Mouse (Mus musculus) small intestine, adult 2 months (tissue): ENCODE results near the gene Cd83. TPM values are rescaled to one million over a fixed set of nuclear protein-coding genes. Genes with fewer than 3 reads are reported as not detected.

Experiments
- H3K27ac ChIP-seq: fragments of 200-500 bp; 2 replicates; pipeline ENCODE4 v1.5.1; 2012; ENCODE audit warnings: low read depth, low read length, control low read depth, inconsistent platforms; ENCODE audit not compliant: insufficient read depth
- H3K27me3 ChIP-seq: fragments of 200-500 bp; 2 replicates; pipeline ENCODE4 v1.6.1; 2012; ENCODE audit warnings: mild to moderate bottlenecking, moderate library complexity, low read length, inconsistent platforms; ENCODE audit not compliant: control insufficient read depth, insufficient read depth
- H3K36me3 ChIP-seq: fragments of 200-500 bp; 2 replicates; pipeline ENCODE4 v1.6.1; 2012; ENCODE audit warnings: mild to moderate bottlenecking, low read length, control low read depth, inconsistent platforms; ENCODE audit not compliant: control insufficient read depth, insufficient read depth
- H3K4me1 ChIP-seq: fragments of 200-500 bp; 2 replicates; pipeline ENCODE4 v1.6.1; 2012; ENCODE audit warnings: low read length, inconsistent platforms, mixed read lengths; ENCODE audit not compliant: control insufficient read depth, insufficient read depth, insufficient read length
- H3K4me3 ChIP-seq: fragments of 200-500 bp; 2 replicates; pipeline ENCODE4 v1.5.1; 2012; ENCODE audit warnings: low read depth, mild to moderate bottlenecking, control low read depth, inconsistent platforms, low read length, moderate library complexity
- CTCF ChIP-seq: fragments of 200-500 bp; IDR thresholded peaks from 2 replicates; pipeline ENCODE4 v1.5.1; 2012; ENCODE audit warnings: low read depth, mild to moderate bottlenecking, control low read depth, inconsistent platforms, low read length, moderate library complexity, mixed read lengths; ENCODE audit not compliant: insufficient replicate concordance, insufficient read length; ENCODE audit errors: extremely low read depth
- POLR2A ChIP-seq: fragments of 200-500 bp; IDR thresholded peaks from 2 replicates; pipeline ENCODE4 v1.6.1; 2012; ENCODE audit warnings: low read depth, mild to moderate bottlenecking, control low read depth, inconsistent platforms, low read length, moderate library complexity
- WGBS: fragments of 180-500 bp; shearing (Covaris S2); methylation state at CpG from one replicate; pipeline ENCODE4 v1.1.7; 2018; 5-methylcytosine and 5-hydroxymethylcytosine counted together
- polyA plus RNA-seq: library from polyadenylated mRNA; depleted of rRNA; stranded (reverse); fragments of >200 nt; gene quantifications from 2 replicates; pipeline ENCODE4 v1.2.3, GENCODE M21; 2012

Cd83 gene
- polyA plus RNA-seq, 1 experiment: 7.1 TPM

GRCm38 (mm10) chr13:43775427-43775733, 9.2 kb upstream of the Cd83 start:
- Histone ChIP-seq H3K4me1 (peaks cover 5% of the 10 kb centered on the region; the same call in 1 of the 2 replicates), H3K27ac (no peak overlapping the region), H3K27me3 (no peaks in the 10 kb centered on the region), H3K36me3 (no peaks in the 10 kb centered on the region), H3K4me3 (no peak overlapping the region)
- TF ChIP-seq CTCF (no peak), POLR2A (no peak)
- WGBS: 45% methylated on average over 2 of the region's 2 CpGs

- TF ChIP-seq CTCF (no peak), POLR2A (no peak)
- H3K36me3 ChIP-seq: no peaks in the 10 kb centered on the region
- no peaks in the 10 kb centered on the region for H3K27me3 ChIP-seq
- no peak overlapping the region for H3K4me3 ChIP-seq
- H3K27ac ChIP-seq: no peak overlapping the region
- peaks cover 5% of the 10 kb centered on the region; the same call in 1 of the 2 replicates for H3K4me1 ChIP-seq
- 87% methylated on average over 9 of the region's 9 CpGs for WGBS
Observed at GRCm38 (mm10) chr13:43777321-43778002, 7.1 kb upstream of the Cd83 start.

GRCm38 (mm10) chr13:43778021-43778649, 6.4 kb upstream of the Cd83 start:
- no peaks in the 10 kb centered on the region for H3K36me3 ChIP-seq
- WGBS: 72% methylated on average over 6 of the region's 6 CpGs
- TF ChIP-seq POLR2A (no peak), CTCF (no peak)
- H3K27me3 ChIP-seq: no peaks in the 10 kb centered on the region
- no peak overlapping the region for H3K27ac ChIP-seq
- peaks cover 5% of the 10 kb centered on the region; the same call in 1 of the 2 replicates for H3K4me1 ChIP-seq
- H3K4me3 ChIP-seq: no peak overlapping the region

- H3K27me3 ChIP-seq: no peaks in the 10 kb centered on the region
- 76% methylated on average over 4 of the region's 4 CpGs for WGBS
- TF ChIP-seq POLR2A (no peak), CTCF (no peak)
- H3K36me3 ChIP-seq: no peaks in the 10 kb centered on the region
- H3K4me3 ChIP-seq: no peak overlapping the region
- no peak overlapping the region for H3K27ac ChIP-seq
- H3K4me1 ChIP-seq: peaks cover 5% of the 10 kb centered on the region; the same call in 1 of the 2 replicates
Observed at GRCm38 (mm10) chr13:43778971-43779370, 5.6 kb upstream of the Cd83 start.

GRCm38 (mm10) chr13:43780071-43780470, 4.5 kb upstream of the Cd83 start:
- H3K4me3 ChIP-seq: no peak overlapping the region
- H3K27ac ChIP-seq: no peak overlapping the region
- no peak for TF ChIP-seq POLR2A
- TF ChIP-seq CTCF: no peak
- 85% methylated on average over 8 of the region's 8 CpGs for WGBS
- H3K27me3 ChIP-seq: no peaks in the 10 kb centered on the region
- no peaks in the 10 kb centered on the region for H3K36me3 ChIP-seq
- peaks cover 3% of the 10 kb centered on the region; the same call in 1 of the 2 replicates for H3K4me1 ChIP-seq

- 22% methylated on average over 8 of the region's 8 CpGs for WGBS
- peaks cover 15% of the 10 kb centered on the region; the same call in 1 of the 2 replicates for H3K4me1 ChIP-seq
- TF ChIP-seq POLR2A (0 out of 2 replicates have a peak, but pooled peaks have one; percentile 11), CTCF (no peak)
- H3K27ac ChIP-seq: peak overlapping the region; percentile 27
- peak overlapping the region; percentile 81 for H3K4me3 ChIP-seq
- H3K27me3 ChIP-seq: no peaks in the 10 kb centered on the region
- H3K36me3 ChIP-seq: no peaks in the 10 kb centered on the region
Observed at GRCm38 (mm10) chr13:43785712-43786072, 1.1 kb downstream of the Cd83 start.

- H3K36me3 ChIP-seq: no peaks in the 10 kb centered on the region
- H3K4me1 ChIP-seq: peaks cover 15% of the 10 kb centered on the region; the same call in 1 of the 2 replicates
- H3K27ac ChIP-seq: peak overlapping the region; percentile 52
- TF ChIP-seq CTCF: no peak
- TF ChIP-seq POLR2A: no peak
- peak overlapping the region; percentile 81 for H3K4me3 ChIP-seq
- 6% methylated on average over 12 of the region's 12 CpGs for WGBS
- no peaks in the 10 kb centered on the region for H3K27me3 ChIP-seq
Observed at GRCm38 (mm10) chr13:43786171-43786795, 1.7 kb downstream of the Cd83 start.
